Mouse (Mus musculus) forebrain, embryonic 13.5 days (tissue): ENCODE data around the gene Zbtb11. TPM values are rescaled to one million over a fixed set of nuclear protein-coding genes. Genes with fewer than 3 reads are reported as not detected.

Experiments used
- polyA plus RNA-seq: library from polyadenylated mRNA; unstranded; fragments of >200 nt; fragmentation: Nextera tagmentation; extraction: Ambion mirVana; gene quantifications from 2 replicates; pipeline ENCODE4 v1.2.1, GENCODE M21; 2015

Gene Zbtb11
- polyA plus RNA-seq, 1 experiment from 2014 or later, result 18.9 TPM

Other genes with a start within 250 kb of the Zbtb11 start
- gene Nfkbiz, start 135.0 kb upstream of the Zbtb11 start, polyA plus RNA-seq, result 1.0 and 1.6 TPM in 2 replicates
- gene Nxpe3, start 78.6 kb upstream of the Zbtb11 start, polyA plus RNA-seq, result 1.1 and 1.2 TPM in 2 replicates
- 19.3 and 21.5 TPM in 2 replicates for gene Cep97, start 39.0 kb upstream of the Zbtb11 start, polyA plus RNA-seq
- gene Rpl24, start 7.6 kb upstream of the Zbtb11 start, polyA plus RNA-seq, result 656 and 765 TPM in 2 replicates
- gene Pcnp, start 55.9 kb downstream of the Zbtb11 start, polyA plus RNA-seq, result 289 and 296 TPM in 2 replicates
- 25.8 and 26.3 TPM in 2 replicates for gene Trmt10c, start 63.9 kb downstream of the Zbtb11 start, polyA plus RNA-seq
- gene Senp7, start 74.5 kb downstream of the Zbtb11 start, polyA plus RNA-seq, result 56.1 and 57.6 TPM in 2 replicates
- gene Impg2, start 230.4 kb downstream of the Zbtb11 start, polyA plus RNA-seq, result 0.26 TPM in 2 replicates